Mouse (Mus musculus) erythroblast, embryonic 14.5 days (primary cell): ENCODE data around the gene Fstl4. TPM values are rescaled to one million over a fixed set of nuclear protein-coding genes. Genes with fewer than 3 reads are reported as not detected.

Experiments
- H3K27me3 ChIP-seq: 2 replicates; pipeline ENCODE4 v1.6.1; 2012; ENCODE audit warnings: inconsistent platforms; ENCODE audit not compliant: control insufficient read depth
- H3K36me3 ChIP-seq: 2 replicates; pipeline ENCODE4 v1.6.1; 2012; ENCODE audit warnings: mild to moderate bottlenecking, inconsistent platforms; ENCODE audit not compliant: control insufficient read depth
- H3K4me1 ChIP-seq: 2 replicates; pipeline ENCODE4 v1.6.1; 2012; ENCODE audit warnings: inconsistent platforms; ENCODE audit not compliant: control insufficient read depth
- H3K4me3 ChIP-seq: replicated peaks from 2 replicates; pipeline ENCODE3; 2012; ENCODE audit warnings: moderate library complexity, mild to moderate bottlenecking, inconsistent platforms
- H3K9me3 ChIP-seq: 2 replicates; pipeline ENCODE4 v1.6.1; 2012; ENCODE audit warnings: low read length, inconsistent platforms, mixed read lengths; ENCODE audit not compliant: control insufficient read depth
- GATA1 ChIP-seq: IDR thresholded peaks from 2 replicates; pipeline ENCODE4 v1.6.1; 2012; ENCODE audit warnings: low read length, inconsistent platforms, mixed read lengths
- TAL1 ChIP-seq: IDR thresholded peaks from 3 replicates; pipeline ENCODE4 v1.6.1; 2012; ENCODE audit warnings: low read length, inconsistent platforms, mixed read lengths
- polyA plus RNA-seq: library from polyadenylated mRNA; stranded (reverse); fragments of >175 nt; gene quantifications from 2 replicates; pipeline ENCODE4 v1.2.3, GENCODE M21; 2012

Fstl4 gene
- polyA plus RNA-seq, 1 experiment, result not detected

- no peaks in the 10 kb centered on the region for H3K4me1 ChIP-seq
- TF ChIP-seq TAL1, result no peak
- TF ChIP-seq GATA1, result no peak
- H3K36me3 ChIP-seq, result no peaks in the 10 kb centered on the region
- no peaks in the 10 kb centered on the region for H3K9me3 ChIP-seq
- H3K4me3 ChIP-seq, result no peak overlapping the region
- H3K27me3 ChIP-seq, result no peaks in the 10 kb centered on the region
Measured at GRCm38 (mm10) chr11:53098780-53099198, 334.4 kb downstream of the Fstl4 start.

GRCm38 (mm10) chr11:53099322-53099721 is 334.9 kb downstream of the Fstl4 start:
- H3K9me3 ChIP-seq, result no peaks in the 10 kb centered on the region
- H3K36me3 ChIP-seq, result no peaks in the 10 kb centered on the region
- TF ChIP-seq TAL1 (no peak), GATA1 (no peak)

GRCm38 (mm10) chr11:53101732-53102131 is 337.3 kb downstream of the Fstl4 start:
- H3K4me1 ChIP-seq, result no peaks in the 10 kb centered on the region
- H3K36me3 ChIP-seq, result no peaks in the 10 kb centered on the region
- no peak for TF ChIP-seq TAL1
- TF ChIP-seq GATA1, result no peak
- H3K4me3 ChIP-seq, result no peak overlapping the region
- H3K27me3 ChIP-seq, result no peaks in the 10 kb centered on the region
- no peaks in the 10 kb centered on the region for H3K9me3 ChIP-seq

More at GRCm38 (mm10) chr11:53099322-53099721, 334.9 kb downstream of the Fstl4 start:
- Histone ChIP-seq H3K27me3 (no peaks in the 10 kb centered on the region), H3K4me3 (no peak overlapping the region), H3K4me1 (no peaks in the 10 kb centered on the region)

GRCm38 (mm10) chr11:53103601-53104325 is 339.3 kb downstream of the Fstl4 start:
- Histone ChIP-seq H3K27me3 (no peaks in the 10 kb centered on the region), H3K36me3 (no peaks in the 10 kb centered on the region), H3K9me3 (no peaks in the 10 kb centered on the region), H3K4me1 (no peaks in the 10 kb centered on the region), H3K4me3 (no peak overlapping the region)
- no peak for TF ChIP-seq GATA1
- no peak for TF ChIP-seq TAL1

- no peak for TF ChIP-seq GATA1
- no peak for TF ChIP-seq TAL1
- no peak overlapping the region for H3K4me3 ChIP-seq
Measured at GRCm38 (mm10) chr11:53107706-53108105, 343.3 kb downstream of the Fstl4 start.

GRCm38 (mm10) chr11:53108798-53109197 is 344.4 kb downstream of the Fstl4 start:
- Histone ChIP-seq H3K27me3 (no peaks in the 10 kb centered on the region), H3K9me3 (no peaks in the 10 kb centered on the region), H3K4me3 (no peak overlapping the region), H3K36me3 (no peaks in the 10 kb centered on the region), H3K4me1 (no peaks in the 10 kb centered on the region)
- TF ChIP-seq GATA1, result no peak
- no peak for TF ChIP-seq TAL1

More at GRCm38 (mm10) chr11:53107706-53108105, 343.3 kb downstream of the Fstl4 start:
- no peaks in the 10 kb centered on the region for H3K4me1 ChIP-seq
- H3K27me3 ChIP-seq, result no peaks in the 10 kb centered on the region
- H3K9me3 ChIP-seq, result no peaks in the 10 kb centered on the region
- no peaks in the 10 kb centered on the region for H3K36me3 ChIP-seq

- H3K9me3 ChIP-seq, result no peaks in the 10 kb centered on the region
- H3K36me3 ChIP-seq, result no peaks in the 10 kb centered on the region
- H3K4me3 ChIP-seq, result no peak overlapping the region
- H3K4me1 ChIP-seq, result no peaks in the 10 kb centered on the region
- H3K27me3 ChIP-seq, result no peaks in the 10 kb centered on the region
- TF ChIP-seq GATA1, result no peak
- no peak for TF ChIP-seq TAL1
Measured at GRCm38 (mm10) chr11:53109701-53110467, 345.4 kb downstream of the Fstl4 start.

- no peak for TF ChIP-seq TAL1
- Histone ChIP-seq H3K36me3 (no peaks in the 10 kb centered on the region), H3K4me3 (no peak overlapping the region), H3K9me3 (no peaks in the 10 kb centered on the region), H3K27me3 (no peaks in the 10 kb centered on the region), H3K4me1 (no peaks in the 10 kb centered on the region)
Measured at GRCm38 (mm10) chr11:53115711-53116110, 351.3 kb downstream of the Fstl4 start.

- Histone ChIP-seq H3K4me3 (no peak overlapping the region), H3K27me3 (no peaks in the 10 kb centered on the region), H3K4me1 (no peaks in the 10 kb centered on the region), H3K9me3 (no peaks in the 10 kb centered on the region), H3K36me3 (no peaks in the 10 kb centered on the region)
- TF ChIP-seq TAL1, result no peak
Measured at GRCm38 (mm10) chr11:53116356-53116755, 351.9 kb downstream of the Fstl4 start.
